Mouse (Mus musculus) hindbrain, embryonic 10.5 days (tissue): ENCODE measurements around the gene Cd2ap. TPM values are rescaled to one million over a fixed set of nuclear protein-coding genes. Genes with fewer than 3 reads are reported as not detected.
A peak's percentile ranks its signal among the peaks of the same experiment; 100 is the strongest.

Source experiments
- DNase-seq: peaks from one replicate; pipeline ENCODE4 v3.0.0-alpha.2; 2017; ENCODE audit warnings: low spot score
- H3K27ac ChIP-seq: fragments of 300-500 bp; sonication (generic); 2 replicates; pipeline ENCODE4 v1.5.1; 2016; ENCODE audit warnings: mild to moderate bottlenecking, moderate library complexity
- H3K27me3 ChIP-seq: fragments of 300-500 bp; sonication (generic); 2 replicates; pipeline ENCODE4 v1.6.1; 2016; ENCODE audit warnings: mild to moderate bottlenecking; ENCODE audit not compliant: poor library complexity, insufficient read depth, severe bottlenecking
- H3K36me3 ChIP-seq: fragments of 300-500 bp; sonication (generic); 2 replicates; pipeline ENCODE4 v1.6.1; 2016; ENCODE audit warnings: mild to moderate bottlenecking, moderate library complexity
- H3K4me1 ChIP-seq: fragments of 300-500 bp; sonication (generic); replicated peaks from 2 replicates; pipeline ENCODE4 v1.6.1; 2016; ENCODE audit warnings: mild to moderate bottlenecking
- H3K4me3 ChIP-seq: fragments of 300-500 bp; sonication (generic); 2 replicates; pipeline ENCODE4 v1.5.1; 2016; ENCODE audit warnings: mild to moderate bottlenecking, moderate library complexity
- H3K9me3 ChIP-seq: fragments of 300-500 bp; sonication (generic); 2 replicates; pipeline ENCODE4 v1.6.1; 2016; ENCODE audit warnings: mild to moderate bottlenecking, moderate library complexity
- WGBS: fragments of 180-500 bp; shearing (Covaris S2); methylation state at CpG from one replicate; pipeline ENCODE4 v1.1.7; 2016; 5-methylcytosine and 5-hydroxymethylcytosine counted together
- polyA plus RNA-seq: library from polyadenylated mRNA; unstranded; fragments of >200 nt; fragmentation: Nextera tagmentation; extraction: Ambion mirVana; gene quantifications from 2 replicates; pipeline ENCODE4 v1.2.1, GENCODE M21; 2016

Gene Cd2ap
- polyA plus RNA-seq, 1 experiment from 2014 or later = 7.9 TPM

GRCm38 (mm10) chr17:42822787-42823186 lies 53.7 kb downstream of the Cd2ap start:
- H3K4me3 ChIP-seq = no peak overlapping the region
- DNase-seq = no peak

GRCm38 (mm10) chr17:42815374-42815773 lies 61.1 kb downstream of the Cd2ap start:
- no peaks in the 10 kb centered on the region for H3K27me3 ChIP-seq
- H3K4me3 ChIP-seq = no peak overlapping the region
- no peak for DNase-seq
- WGBS = 91% methylated on average over 3 of the region's 3 CpGs
- peaks cover 29% of the 10 kb centered on the region for H3K36me3 ChIP-seq
- H3K4me1 ChIP-seq = no peaks in the 10 kb centered on the region
- H3K9me3 ChIP-seq = no peaks in the 10 kb centered on the region
- H3K27ac ChIP-seq = no peak overlapping the region

More at GRCm38 (mm10) chr17:42822787-42823186, 53.7 kb downstream of the Cd2ap start:
- Histone ChIP-seq H3K9me3 (no peaks in the 10 kb centered on the region), H3K36me3 (peaks cover 47% of the 10 kb centered on the region), H3K27ac (no peak overlapping the region), H3K4me1 (no peaks in the 10 kb centered on the region), H3K27me3 (no peaks in the 10 kb centered on the region)
- WGBS = 94% methylated on average over 8 of the region's 8 CpGs

GRCm38 (mm10) chr17:42792412-42792975 lies 84.0 kb downstream of the Cd2ap start:
- Histone ChIP-seq H3K4me3 (no peak overlapping the region), H3K36me3 (peaks cover 19% of the 10 kb centered on the region), H3K27ac (no peak overlapping the region), H3K9me3 (no peaks in the 10 kb centered on the region), H3K27me3 (no peaks in the 10 kb centered on the region), H3K4me1 (no peaks in the 10 kb centered on the region)
- no peak for DNase-seq
- WGBS = 83% methylated on average over 2 of the region's 2 CpGs

- Histone ChIP-seq H3K4me1 (no peaks in the 10 kb centered on the region), H3K27ac (no peak overlapping the region), H3K36me3 (peaks cover 4% of the 10 kb centered on the region; the same call in 1 of the 2 replicates), H3K4me3 (no peak overlapping the region), H3K27me3 (no peaks in the 10 kb centered on the region), H3K9me3 (no peaks in the 10 kb centered on the region)
- 91% methylated on average over 1 of the region's 1 CpGs for WGBS
- no peak for DNase-seq
Measured at GRCm38 (mm10) chr17:42790787-42791186, 85.7 kb downstream of the Cd2ap start.

GRCm38 (mm10) chr17:42789723-42790122 lies 86.7 kb downstream of the Cd2ap start:
- Histone ChIP-seq H3K4me1 (no peaks in the 10 kb centered on the region), H3K27me3 (no peaks in the 10 kb centered on the region), H3K27ac (no peak overlapping the region), H3K36me3 (peaks cover 4% of the 10 kb centered on the region; the same call in 1 of the 2 replicates), H3K9me3 (no peaks in the 10 kb centered on the region), H3K4me3 (no peak overlapping the region)
- WGBS = 81% methylated on average over 2 of the region's 2 CpGs
- no peak for DNase-seq

- no peaks in the 10 kb centered on the region for H3K4me1 ChIP-seq
- no peaks in the 10 kb centered on the region for H3K27me3 ChIP-seq
- no peak overlapping the region for H3K27ac ChIP-seq
- H3K4me3 ChIP-seq = no peak overlapping the region
- DNase-seq = no peak
- no peaks in the 10 kb centered on the region for H3K9me3 ChIP-seq
- peaks cover 3% of the 10 kb centered on the region; the same call in 1 of the 2 replicates for H3K36me3 ChIP-seq
- 93% methylated on average over 5 of the region's 5 CpGs for WGBS
Measured at GRCm38 (mm10) chr17:42788686-42789453, 87.6 kb downstream of the Cd2ap start.

GRCm38 (mm10) chr17:42782156-42782757 lies 94.2 kb downstream of the Cd2ap start:
- WGBS = 58% methylated on average over 7 of the region's 7 CpGs
- DNase-seq = peak; percentile 75
- no peaks in the 10 kb centered on the region for H3K4me1 ChIP-seq
- no peak overlapping the region for H3K4me3 ChIP-seq
- no peaks in the 10 kb centered on the region for H3K9me3 ChIP-seq
- H3K36me3 ChIP-seq = no peaks in the 10 kb centered on the region
- no peaks in the 10 kb centered on the region for H3K27me3 ChIP-seq
- H3K27ac ChIP-seq = no peak overlapping the region

- no peaks in the 10 kb centered on the region for H3K4me1 ChIP-seq
- no peak for DNase-seq
- H3K9me3 ChIP-seq = no peaks in the 10 kb centered on the region
- no peaks in the 10 kb centered on the region for H3K36me3 ChIP-seq
- H3K4me3 ChIP-seq = no peak overlapping the region
- no peaks in the 10 kb centered on the region for H3K27me3 ChIP-seq
- WGBS = 64% methylated on average over 2 of the region's 2 CpGs
- H3K27ac ChIP-seq = no peak overlapping the region
Measured at GRCm38 (mm10) chr17:42753791-42754190, 122.7 kb downstream of the Cd2ap start.

- no peaks in the 10 kb centered on the region for H3K36me3 ChIP-seq
- no peak overlapping the region for H3K27ac ChIP-seq
- WGBS = 91% methylated on average over 2 of the region's 2 CpGs
- H3K9me3 ChIP-seq = no peaks in the 10 kb centered on the region
- H3K4me1 ChIP-seq = no peaks in the 10 kb centered on the region
- no peak overlapping the region for H3K4me3 ChIP-seq
- no peak for DNase-seq
- no peaks in the 10 kb centered on the region for H3K27me3 ChIP-seq
Measured at GRCm38 (mm10) chr17:42752173-42752572, 124.3 kb downstream of the Cd2ap start.

- DNase-seq = no peak
- Histone ChIP-seq H3K36me3 (no peaks in the 10 kb centered on the region), H3K4me1 (peaks cover 6% of the 10 kb centered on the region), H3K9me3 (no peaks in the 10 kb centered on the region), H3K27ac (no peak overlapping the region), H3K27me3 (no peaks in the 10 kb centered on the region), H3K4me3 (no peak overlapping the region)
- 87% methylated on average over 6 of the region's 6 CpGs for WGBS
Measured at GRCm38 (mm10) chr17:42745657-42746420, 130.6 kb downstream of the Cd2ap start.
